Mouse (Mus musculus) G1E (cell line): ENCODE measurements around the gene Ncapg2. TPM values are rescaled to one million over a fixed set of nuclear protein-coding genes. Genes with fewer than 3 reads are reported as not detected.

Source experiments
- ATAC-seq: 2 replicates; pipeline ENCODE4 v1.8.0; 2016; ENCODE audit warnings: mild to moderate bottlenecking; ENCODE audit not compliant: insufficient number of reproducible peaks, poor library complexity, low FRiP score, severe bottlenecking; ENCODE audit errors: extremely low read depth
- DNase-seq: peaks from one replicate; pipeline ENCODE4 v3.0.0; 2012; ENCODE audit warnings: low spot score
- H3K27me3 ChIP-seq: 2 replicates; pipeline ENCODE4 v1.6.1; 2012; ENCODE audit warnings: mild to moderate bottlenecking, low read length, inconsistent platforms; ENCODE audit not compliant: insufficient read depth
- H3K36me3 ChIP-seq: replicated peaks from 2 replicates; pipeline ENCODE3; 2012; ENCODE audit warnings: mild to moderate bottlenecking, inconsistent platforms
- H3K4me1 ChIP-seq: 2 replicates; pipeline ENCODE4 v1.6.1; 2012; ENCODE audit warnings: low read depth, low read length, inconsistent platforms, mixed read lengths; ENCODE audit not compliant: insufficient read depth
- H3K4me3 ChIP-seq: 2 replicates; pipeline ENCODE4 v1.5.1; 2012; ENCODE audit warnings: low read depth, mild to moderate bottlenecking, inconsistent platforms, low read length, moderate library complexity, mixed read lengths
- H3K9me3 ChIP-seq: replicated peaks from 2 replicates; pipeline ENCODE4 v1.6.1; 2012; ENCODE audit warnings: inconsistent platforms
- CTCF ChIP-seq: IDR thresholded peaks from 2 replicates; pipeline ENCODE4 v1.5.1; 2012; ENCODE audit warnings: low read depth, low read length, inconsistent platforms, mixed read lengths
- GATA1 ChIP-seq: IDR thresholded peaks from 2 replicates; pipeline ENCODE4 v1.6.1; 2012; ENCODE audit warnings: borderline replicate concordance, low read length, inconsistent platforms, mixed read lengths
- GATA2 ChIP-seq: IDR thresholded peaks from 2 replicates; pipeline ENCODE4 v1.6.1; 2012; ENCODE audit warnings: low read depth, low read length, inconsistent platforms, borderline replicate concordance
- POLR2AphosphoS5 ChIP-seq: IDR thresholded peaks from 2 replicates; pipeline ENCODE4 v1.6.1; 2012; ENCODE audit warnings: low read depth, low read length, inconsistent platforms; ENCODE audit not compliant: insufficient replicate concordance
- TAL1 ChIP-seq: conservative IDR thresholded peaks from 2 replicates; pipeline ENCODE4 v1.6.1; 2012; ENCODE audit warnings: low read depth, low read length, inconsistent platforms, mixed read lengths
- polyA plus RNA-seq: library from polyadenylated mRNA; stranded (reverse); fragments of >175 nt; gene quantifications from 2 replicates; pipeline ENCODE4 v1.2.3, GENCODE M21; 2012
- total RNA-seq, 2 experiments: library from RNA; stranded (forward) in 1 of 2; stranded (reverse) in 1 of 2; fragments of 200-1000 nt in 1 of 2; fragments of >200 nt in 1 of 2; fragmentation: Nextera tagmentation in 1 of 2; gene quantifications; 2 replicates each; pipeline ENCODE4 v1.2.3; 2014 to 2017

The Ncapg2 gene
- total and polyA plus RNA-seq, 3 experiments = 36.1 to 321 (median 179) TPM

DNA sequence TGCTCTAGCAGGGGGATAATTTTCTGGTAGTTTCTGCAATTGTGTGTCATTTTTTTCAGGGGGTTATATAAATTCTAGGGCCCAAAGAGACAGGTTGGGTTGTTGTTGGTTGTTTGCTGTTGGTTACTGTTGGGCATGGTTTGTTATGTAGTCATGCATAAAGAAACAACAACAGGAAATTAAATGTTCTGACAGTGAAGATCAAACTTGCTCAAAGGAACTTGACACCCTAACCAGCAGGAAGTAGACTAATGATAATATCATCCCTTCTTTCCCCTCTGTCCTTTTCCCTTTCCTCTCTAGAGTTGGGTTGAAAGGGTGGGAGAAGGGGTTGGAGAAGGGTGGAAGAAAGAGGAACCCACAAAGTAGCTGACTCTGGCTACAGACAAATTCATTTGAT, 21.2 kb upstream of the Ncapg2 start:
- no peak for DNase-seq
- H3K36me3 ChIP-seq = peaks cover 8% of the 10 kb centered on the region
- peaks cover 4% of the 10 kb centered on the region; the same call in 1 of the 2 replicates for H3K27me3 ChIP-seq
- H3K4me3 ChIP-seq = no peak overlapping the region
- no peaks in the 10 kb centered on the region for H3K4me1 ChIP-seq
- no peak for ATAC-seq
- TF ChIP-seq GATA2 (no peak), GATA1 (no peak), TAL1 (no peak), POLR2AphosphoS5 (no peak), CTCF (no peak)
- H3K9me3 ChIP-seq = no peaks in the 10 kb centered on the region

- ATAC-seq (no peak), DNase-seq (no peak)
- Histone ChIP-seq H3K4me3 (no peak overlapping the region), H3K9me3 (no peaks in the 10 kb centered on the region), H3K36me3 (no peaks in the 10 kb centered on the region), H3K27me3 (peaks cover 9% of the 10 kb centered on the region), H3K4me1 (no peaks in the 10 kb centered on the region)
- TF ChIP-seq TAL1 (no peak), GATA2 (no peak), GATA1 (no peak)
Observed at GRCm38 (mm10) chr12:116386802-116387201, 18.4 kb upstream of the Ncapg2 start.

DNA sequence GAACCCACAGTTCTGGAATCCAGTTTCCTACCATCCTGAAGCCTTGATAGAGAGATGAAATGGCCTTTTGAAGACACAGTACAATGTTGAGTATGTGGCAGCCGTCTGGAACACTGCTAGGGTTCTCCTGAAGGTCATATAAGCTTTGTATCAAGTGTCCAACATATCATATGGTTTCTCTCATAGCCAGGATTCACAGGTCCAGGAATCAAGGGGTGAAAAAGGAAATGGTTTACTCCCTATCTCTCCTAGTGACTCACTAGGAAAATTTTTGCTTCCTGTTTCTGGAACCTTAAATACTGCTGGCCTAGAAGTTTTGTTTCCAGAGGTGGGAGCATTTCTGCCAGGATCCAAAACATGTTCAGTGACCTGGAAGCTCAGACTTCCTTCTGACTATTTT, 15.3 kb upstream of the Ncapg2 start:
- TF ChIP-seq CTCF (no peak), GATA2 (no peak), GATA1 (no peak), POLR2AphosphoS5 (no peak), TAL1 (no peak)
- Histone ChIP-seq H3K4me1 (no peaks in the 10 kb centered on the region), H3K4me3 (no peak overlapping the region), H3K36me3 (no peaks in the 10 kb centered on the region), H3K27me3 (peaks cover 12% of the 10 kb centered on the region), H3K9me3 (no peaks in the 10 kb centered on the region)
- DNase-seq (no peak), ATAC-seq (no peak)

GRCm38 (mm10) chr12:116394327-116394726, 10.9 kb upstream of the Ncapg2 start:
- no peak for TF ChIP-seq GATA1
- TF ChIP-seq TAL1 = no peak
- TF ChIP-seq GATA2 = no peak
- TF ChIP-seq CTCF = no peak
- TF ChIP-seq POLR2AphosphoS5 = no peak
- no peaks in the 10 kb centered on the region for H3K36me3 ChIP-seq
- ATAC-seq (no peak), DNase-seq (no peak)
- no peaks in the 10 kb centered on the region for H3K4me1 ChIP-seq
- no peaks in the 10 kb centered on the region for H3K9me3 ChIP-seq
- H3K27me3 ChIP-seq = peaks cover 10% of the 10 kb centered on the region
- H3K4me3 ChIP-seq = no peak overlapping the region

- H3K36me3 ChIP-seq = no peaks in the 10 kb centered on the region
- H3K4me1 ChIP-seq = no peaks in the 10 kb centered on the region
- DNase-seq (no peak), ATAC-seq (no peak)
- no peak overlapping the region for H3K4me3 ChIP-seq
- peaks cover 9% of the 10 kb centered on the region for H3K27me3 ChIP-seq
- H3K9me3 ChIP-seq = no peaks in the 10 kb centered on the region
- TF ChIP-seq GATA2 = no peak
- TF ChIP-seq CTCF = no peak
- no peak for TF ChIP-seq GATA1
- no peak for TF ChIP-seq POLR2AphosphoS5
- no peak for TF ChIP-seq TAL1
Observed at GRCm38 (mm10) chr12:116395312-116395711, 9.9 kb upstream of the Ncapg2 start.

GRCm38 (mm10) chr12:116396072-116396695, 9.0 kb upstream of the Ncapg2 start:
- ATAC-seq = no peak

More at GRCm38 (mm10) chr12:116396072-116396695, 9.0 kb upstream of the Ncapg2 start:
- Histone ChIP-seq H3K4me1 (no peaks in the 10 kb centered on the region), H3K27me3 (peaks cover 9% of the 10 kb centered on the region), H3K36me3 (peaks cover 2% of the 10 kb centered on the region), H3K9me3 (no peaks in the 10 kb centered on the region), H3K4me3 (no peak overlapping the region)
- no peak for TF ChIP-seq GATA2
- no peak for TF ChIP-seq GATA1
- no peak for TF ChIP-seq POLR2AphosphoS5
- TF ChIP-seq CTCF = no peak
- TF ChIP-seq TAL1 = no peak
- DNase-seq = no peak
